Mouse (Mus musculus) NIH3T3 (cell line): Measurements from ENCODE around the gene Gm37240.
A peak's percentile ranks its signal among the peaks of the same experiment; 100 is the strongest.

ENCODE experiments used
- DNase-seq: peaks from one replicate; pipeline ENCODE4 v3.0.0-alpha.2; 2012; ENCODE audit warnings: low read depth

Gene Gm37240

GRCm38 (mm10) chr3:85749348-85749747, 138.0 kb downstream of the Gm37240 start:
- DNase-seq = no peak

DNA sequence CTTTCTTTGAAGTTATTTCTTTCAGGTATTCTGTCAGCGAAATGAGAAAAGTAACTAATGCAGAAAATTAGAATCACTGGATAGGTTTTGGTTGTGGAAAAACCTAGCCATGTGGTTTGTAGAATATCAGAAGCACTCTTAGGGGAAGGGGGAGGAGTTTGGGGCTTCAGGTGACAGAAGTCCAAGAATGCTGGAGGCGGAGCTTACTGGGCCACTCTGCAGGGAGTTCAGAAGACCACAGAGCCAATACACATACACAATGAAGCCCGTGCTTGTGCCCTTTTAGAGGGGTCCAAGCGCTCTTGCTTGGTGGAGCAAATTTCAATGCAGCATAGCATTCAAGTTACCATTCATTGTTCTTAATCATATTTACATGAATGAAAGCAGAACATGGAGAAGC, 138.5 kb downstream of the Gm37240 start:
- no peak for DNase-seq

- no peak for DNase-seq
Measured at GRCm38 (mm10) chr3:85746116-85746515, 141.2 kb downstream of the Gm37240 start.

GRCm38 (mm10) chr3:85741767-85742166, 145.6 kb downstream of the Gm37240 start:
- DNase-seq = no peak

GRCm38 (mm10) chr3:85738591-85738990, 148.7 kb downstream of the Gm37240 start:
- DNase-seq = no peak

DNA sequence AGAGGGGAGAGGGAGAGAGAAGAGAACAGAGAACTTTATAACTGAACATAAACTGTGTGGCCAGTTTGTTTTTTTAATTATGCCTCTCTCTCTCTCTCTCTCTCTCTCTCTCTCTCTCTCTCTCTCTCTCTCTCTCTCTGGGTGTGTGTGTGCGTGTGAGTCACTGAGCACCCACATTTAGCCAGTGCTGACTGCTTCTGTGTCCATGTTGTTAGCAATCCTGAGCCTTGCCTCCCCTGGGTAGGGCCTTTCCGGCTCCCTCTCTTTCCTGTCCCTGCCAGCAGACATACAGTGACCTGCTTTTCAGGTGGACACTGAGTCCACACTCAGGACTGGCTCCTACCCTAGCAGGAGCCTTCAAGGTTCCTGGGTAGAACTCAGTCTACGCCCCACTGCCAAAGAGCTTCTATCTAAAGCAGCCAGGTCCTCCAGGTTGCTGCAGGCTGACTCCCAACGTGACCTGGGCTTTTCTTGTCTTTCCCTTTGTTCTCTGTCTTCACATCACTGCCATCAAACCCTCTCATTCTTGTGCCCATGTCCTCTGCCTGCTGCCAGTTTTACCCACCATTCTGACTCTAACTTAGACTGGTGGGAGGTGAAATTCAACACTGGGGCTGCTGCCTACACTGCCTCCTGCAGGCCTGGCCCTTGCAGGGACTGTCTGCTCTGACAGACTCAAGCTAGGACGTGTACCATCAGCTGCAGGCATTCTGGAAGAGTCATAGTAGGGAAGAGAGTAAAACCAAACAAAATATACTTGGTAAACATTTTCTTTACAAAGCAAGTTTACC, 153.2 kb downstream of the Gm37240 start:
- no peak for DNase-seq

DNA sequence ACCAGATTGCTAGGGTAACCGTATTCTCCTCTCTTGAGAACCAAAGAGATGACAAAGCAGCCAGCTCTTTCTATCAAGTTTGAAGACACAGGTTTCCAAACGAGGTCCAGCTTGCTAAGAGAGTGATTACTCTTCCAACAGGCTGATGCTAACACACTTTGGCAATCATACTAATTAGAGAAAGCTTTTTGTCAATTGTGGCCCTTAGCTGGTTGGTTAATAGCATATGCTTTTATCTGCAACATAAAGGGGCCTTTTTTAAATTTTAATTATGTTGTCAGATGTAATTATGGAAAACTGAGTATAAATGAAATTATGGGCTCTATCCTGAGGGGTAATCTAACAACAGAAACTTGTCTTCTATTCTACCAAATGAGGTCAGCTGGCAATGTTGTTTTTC, 160.1 kb downstream of the Gm37240 start:
- no peak for DNase-seq

DNA sequence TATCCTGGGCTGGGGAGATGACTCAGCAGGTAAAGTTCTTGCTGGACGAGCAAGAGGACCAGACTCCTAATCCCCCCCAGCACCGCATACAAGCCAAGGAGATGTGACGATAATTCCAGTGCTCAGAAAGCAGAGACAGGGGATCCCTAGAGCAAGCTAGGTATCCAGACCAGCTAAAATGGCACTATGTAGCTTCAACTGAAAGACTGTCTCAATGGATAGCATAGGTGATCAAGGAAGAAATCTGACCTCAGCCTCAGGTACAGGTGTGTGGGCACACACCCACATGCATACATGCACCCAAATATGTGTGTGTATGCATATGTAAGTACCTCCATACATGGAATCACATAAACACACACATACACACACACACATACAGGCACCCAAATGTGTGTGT, 161.3 kb downstream of the Gm37240 start:
- no peak for DNase-seq

DNA sequence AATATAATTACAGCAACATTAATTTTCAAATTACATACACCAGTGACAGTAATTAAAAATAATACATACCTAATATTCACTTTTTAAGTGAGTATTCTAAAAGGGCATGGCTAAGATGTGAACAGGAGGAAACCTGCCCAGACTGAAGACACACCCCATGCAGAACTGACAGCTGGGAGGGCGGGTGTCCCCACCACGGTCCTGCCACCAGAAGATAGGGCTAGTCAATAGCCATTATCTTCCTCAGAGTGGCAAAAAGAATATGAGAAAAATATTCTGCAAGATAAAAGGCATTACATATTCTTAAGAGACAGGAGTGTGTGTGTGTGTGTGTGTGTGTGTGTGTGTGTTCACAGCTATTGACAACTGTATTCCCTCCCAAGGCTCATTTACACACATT, 162.2 kb downstream of the Gm37240 start:
- no peak for DNase-seq

DNA sequence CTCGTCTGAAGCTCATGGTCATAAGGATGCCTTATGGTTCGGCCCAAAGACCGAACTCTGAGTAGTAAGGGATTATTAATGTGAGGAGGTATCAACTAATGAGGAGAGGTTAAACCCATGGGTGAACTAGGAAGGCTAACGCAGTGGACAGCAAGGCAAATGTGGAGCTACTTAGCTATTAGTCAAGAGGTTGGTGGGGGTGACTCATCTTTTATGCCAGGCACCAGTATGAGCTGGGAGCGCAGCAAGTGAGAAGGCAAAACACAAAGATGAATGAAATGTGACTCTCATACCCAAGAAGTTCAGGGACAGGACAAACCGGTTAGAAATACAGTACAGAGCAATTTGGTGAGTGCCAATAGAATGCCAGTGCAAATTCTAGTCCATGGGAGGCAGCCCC, 164.7 kb downstream of the Gm37240 start:
- peak; percentile 55 for DNase-seq

GRCm38 (mm10) chr3:85715764-85716297, 171.5 kb downstream of the Gm37240 start:
- DNase-seq = peak; percentile 79

DNA sequence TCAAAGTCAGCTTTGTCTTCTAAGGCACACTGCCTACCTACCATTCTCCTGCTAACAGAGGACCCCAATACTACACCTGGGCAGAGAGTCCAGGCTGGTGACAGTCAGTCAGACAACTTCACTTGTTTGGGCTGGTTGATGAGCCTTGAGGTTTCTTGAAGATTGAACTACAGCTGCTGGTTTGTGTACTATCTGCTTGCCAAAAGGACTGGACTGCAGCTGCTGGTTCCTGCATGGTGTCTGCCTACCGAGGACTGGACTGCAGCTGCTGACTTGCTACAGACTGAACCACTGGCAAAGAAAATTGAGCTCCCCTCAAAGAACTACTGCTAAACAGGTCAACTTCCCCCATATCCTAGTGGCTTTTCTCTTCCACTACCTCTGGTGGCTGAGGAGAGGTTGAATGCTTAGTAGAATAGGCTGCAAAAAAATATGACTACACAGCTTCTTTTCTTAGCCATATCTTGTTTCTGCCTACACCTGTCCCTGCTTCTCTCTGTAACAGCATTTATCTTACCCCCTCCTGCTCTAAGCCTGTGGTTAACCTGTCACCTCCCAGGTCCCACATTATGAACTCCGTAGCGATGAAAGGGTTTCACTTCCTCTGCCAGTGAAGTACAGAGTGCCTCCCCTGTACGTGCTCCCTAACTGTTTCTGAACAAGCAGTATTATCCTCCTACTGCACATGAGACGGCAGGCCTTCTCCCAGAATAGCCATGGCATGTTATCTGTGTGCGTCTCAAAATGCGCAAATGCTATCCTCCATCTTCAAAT, 173.2 kb downstream of the Gm37240 start:
- no peak for DNase-seq

GRCm38 (mm10) chr3:85710695-85711094, 176.6 kb downstream of the Gm37240 start:
- no peak for DNase-seq

DNA sequence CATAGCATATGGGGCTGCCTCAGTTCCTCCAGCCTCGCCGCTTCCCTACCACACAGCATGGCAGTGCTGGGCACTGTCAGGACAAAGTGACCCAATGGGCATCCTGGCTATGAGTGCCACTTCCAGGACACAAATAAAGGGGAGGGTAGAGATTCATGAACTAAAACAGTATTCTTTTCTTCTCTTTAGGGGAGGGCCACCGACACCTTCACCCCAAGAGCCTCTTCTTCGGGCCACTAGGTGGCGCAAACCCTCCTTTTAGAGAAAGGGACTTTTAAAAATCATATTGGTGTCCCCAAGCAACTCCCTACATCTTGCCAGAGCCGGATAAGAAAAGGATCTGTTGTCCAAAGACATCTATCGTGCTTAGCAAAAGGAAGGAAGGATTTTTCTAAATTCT, 179.9 kb downstream of the Gm37240 start:
- DNase-seq = peak; percentile 77

DNA sequence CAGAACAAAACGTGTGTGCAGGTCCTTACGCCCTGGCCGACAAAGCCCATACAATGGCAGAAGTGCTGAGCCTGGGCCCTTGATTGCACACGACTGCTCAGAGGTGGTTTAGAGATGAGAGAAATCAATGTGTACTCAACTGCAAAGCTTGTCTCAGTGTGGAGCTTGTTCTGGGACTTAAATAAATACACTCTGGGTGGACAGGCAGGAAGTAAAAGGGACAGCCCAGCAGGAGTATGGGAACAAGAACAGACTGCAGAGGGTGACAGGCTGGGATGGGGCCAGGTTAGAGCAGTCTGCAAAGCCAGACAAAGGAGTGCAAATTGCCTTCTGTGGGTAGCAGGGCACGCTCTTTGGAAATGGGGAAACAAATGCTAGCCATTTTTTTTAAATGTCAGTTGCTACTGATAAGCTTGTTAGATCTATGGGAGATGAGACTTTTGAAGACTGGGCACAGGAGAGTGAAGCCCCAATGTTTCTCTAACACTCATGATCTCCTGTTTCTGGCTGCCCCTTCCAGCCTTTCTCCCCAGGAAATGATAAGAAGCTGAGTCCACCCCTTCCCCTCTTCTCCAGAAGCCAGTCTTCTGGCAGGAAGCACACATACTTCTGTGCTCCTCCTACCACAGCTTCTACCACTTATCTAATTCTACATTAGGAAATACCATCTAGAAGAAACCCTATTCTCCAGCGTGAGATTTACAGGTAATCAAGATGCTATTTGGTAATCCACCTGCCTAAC, 184.0 kb downstream of the Gm37240 start:
- DNase-seq = no peak

- no peak for DNase-seq
Measured at GRCm38 (mm10) chr3:85698496-85698895, 188.8 kb downstream of the Gm37240 start.

- no peak for DNase-seq
Measured at GRCm38 (mm10) chr3:85695056-85695455, 192.3 kb downstream of the Gm37240 start.

DNA sequence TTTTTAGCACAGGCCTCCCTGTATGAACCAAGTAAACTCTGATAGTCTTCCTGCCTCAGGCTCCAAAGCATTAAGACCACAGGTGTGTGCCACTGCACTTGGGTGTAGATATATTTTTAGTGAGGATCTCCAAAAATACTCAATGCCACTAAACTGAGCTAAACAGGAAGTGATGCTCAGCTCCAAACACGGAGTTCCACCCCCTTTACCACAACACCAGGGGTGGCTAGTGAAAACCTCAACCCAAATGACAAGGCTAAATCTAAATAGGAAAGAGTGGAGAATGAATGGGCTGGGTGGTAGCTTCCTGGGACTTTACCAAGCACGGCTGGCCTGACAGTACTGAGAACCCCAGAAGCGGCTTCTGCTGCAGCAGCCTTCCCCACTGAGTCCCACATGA, 194.3 kb downstream of the Gm37240 start:
- no peak for DNase-seq

- DNase-seq = no peak
Measured at GRCm38 (mm10) chr3:85691134-85691533, 196.2 kb downstream of the Gm37240 start.

DNA sequence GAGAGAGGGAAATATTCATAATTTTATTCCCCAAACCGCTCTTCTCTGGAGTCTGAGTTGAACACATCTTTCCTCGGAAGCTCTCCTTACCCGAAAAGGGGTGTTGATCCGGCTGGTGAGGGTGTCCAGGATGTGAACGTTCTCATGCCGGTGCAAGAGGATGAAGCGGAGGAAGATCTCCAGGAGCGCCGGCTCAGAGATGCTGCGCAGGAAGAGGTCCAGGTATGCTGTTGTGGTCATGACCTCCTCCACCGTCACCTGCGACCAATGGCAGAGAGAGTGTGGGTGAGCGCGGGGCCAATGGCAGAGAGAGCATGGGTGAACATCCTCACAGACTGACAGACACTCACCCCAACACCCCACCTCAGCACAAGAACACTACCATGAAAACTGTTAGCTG, 199.0 kb downstream of the Gm37240 start:
- DNase-seq = no peak

DNA sequence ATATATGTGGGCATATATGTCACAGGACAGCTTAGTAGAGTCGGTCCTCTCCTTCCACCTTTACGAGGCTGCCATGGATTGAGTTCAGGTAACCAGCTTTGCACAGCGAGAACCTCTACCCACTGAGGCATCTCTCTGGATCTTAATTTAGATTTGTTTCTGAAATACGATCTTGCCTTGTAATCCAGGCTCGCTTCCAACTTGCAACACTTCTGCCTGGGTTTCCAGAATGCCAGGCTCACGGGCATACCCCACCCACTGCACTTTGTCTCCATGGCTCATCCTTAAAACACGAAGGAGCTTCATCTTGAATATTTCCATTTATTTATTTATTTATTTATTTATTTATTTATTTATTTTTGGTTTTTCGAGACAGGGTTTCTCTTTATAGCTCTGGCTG, 202.0 kb downstream of the Gm37240 start:
- DNase-seq = peak; percentile 18

DNA sequence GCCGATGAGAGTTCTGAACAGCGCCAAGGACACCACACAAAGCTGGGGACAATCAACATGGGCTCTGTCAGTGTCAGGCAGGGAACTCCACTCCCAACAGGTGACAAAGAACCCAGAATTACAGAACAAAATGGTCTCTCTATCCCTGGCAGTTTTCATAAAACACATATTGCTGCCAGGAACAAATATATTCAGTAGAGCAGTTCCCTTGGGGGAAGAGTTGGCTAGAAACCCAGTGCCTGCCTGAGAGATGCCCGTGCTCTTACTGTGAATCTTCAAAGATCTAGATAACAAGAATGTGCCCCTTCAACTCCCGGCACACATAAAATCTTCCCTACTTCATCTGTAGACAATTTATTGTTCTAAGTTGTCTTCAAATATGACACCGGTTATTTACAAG, 203.7 kb downstream of the Gm37240 start:
- no peak for DNase-seq

- no peak for DNase-seq
Measured at GRCm38 (mm10) chr3:85681136-85681535, 206.2 kb downstream of the Gm37240 start.
